Comparison of ENCODE assay signal across 8 mouse cellular contexts in genomic region chr12:79503582-79504515, GRCm38 (mm10).
DNase-seq lines count a peak whose midpoint lies in the region; ATAC-seq lines count a peak whose summit lies in the region.

No protein-coding gene starts in this region.

- H3K36me3 ChIP-seq in hindbrain, embryonic 10.5 days: no peaks in the 10 kb centered on the region
- no peaks in the 10 kb centered on the region for H3K36me3 ChIP-seq in limb, embryonic 13.5 days
- H3K36me3 ChIP-seq in stomach, embryonic 16.5 days (ENCODE audit: control insufficient read depth, insufficient read depth, low read length): no peaks in the 10 kb centered on the region

- H3K27me3 ChIP-seq in hindbrain, embryonic 10.5 days (ENCODE audit: insufficient read depth, poor library complexity, severe bottlenecking): no peaks in the 10 kb centered on the region
- no peaks in the 10 kb centered on the region for H3K27me3 ChIP-seq in limb, embryonic 13.5 days
- no peaks in the 10 kb centered on the region for H3K27me3 ChIP-seq in stomach, embryonic 16.5 days (ENCODE audit: control insufficient read depth, insufficient read depth, low read length)

- 66% methylated on average over 3 of the region's 3 CpGs for WGBS in hindbrain, embryonic 10.5 days
- WGBS in limb, embryonic 13.5 days: 79% methylated on average over 3 of the region's 3 CpGs
- 61% methylated on average over 3 of the region's 3 CpGs for WGBS in stomach, embryonic 16.5 days

- peak; percentile 40 for DNase-seq in adrenal gland, adult 2 months
- no peak for DNase-seq in adrenal gland, postnatal 10 days
- DNase-seq in R1 (ENCODE audit: low read depth, low spot score): peak; percentile 8
- peak; percentile 76 for DNase-seq in hindbrain, embryonic 10.5 days (ENCODE audit: low spot score)
- DNase-seq in gastrocnemius, postnatal 25 days: no peak
- DNase-seq in urinary bladder, postnatal 25 days (ENCODE audit: low spot score): no peak

- peaks cover 38% of the 10 kb centered on the region for H3K4me1 ChIP-seq in hindbrain, embryonic 10.5 days (replicated peaks)
- peaks cover 54% of the 10 kb centered on the region for H3K4me1 ChIP-seq in limb, embryonic 13.5 days
- peaks cover 31% of the 10 kb centered on the region for H3K4me1 ChIP-seq in stomach, embryonic 16.5 days (ENCODE audit: control insufficient read depth, insufficient read depth, low read length)

- no peak for ATAC-seq in limb, embryonic 13.5 days (ENCODE audit: low FRiP score, low read depth)
- ATAC-seq in stomach, embryonic 16.5 days (ENCODE audit: insufficient read depth, low FRiP score): peak; percentile 66

- peak overlapping the region; percentile 82 for H3K27ac ChIP-seq in hindbrain, embryonic 10.5 days
- peak overlapping the region; percentile 33; the same call in 1 of the 2 replicates for H3K27ac ChIP-seq in limb, embryonic 13.5 days
- H3K27ac ChIP-seq in stomach, embryonic 16.5 days (ENCODE audit: low read length): peak overlapping the region; percentile 66

- no peak overlapping the region for H3K9ac ChIP-seq in limb, embryonic 13.5 days
- no peak overlapping the region for H3K9ac ChIP-seq in stomach, embryonic 16.5 days (ENCODE audit: low read length)

- H3K9me3 ChIP-seq in hindbrain, embryonic 10.5 days: no peaks in the 10 kb centered on the region
- peaks cover 10% of the 10 kb centered on the region; the same call in 1 of the 2 replicates for H3K9me3 ChIP-seq in limb, embryonic 13.5 days
- no peaks in the 10 kb centered on the region for H3K9me3 ChIP-seq in stomach, embryonic 16.5 days (replicated peaks; ENCODE audit: control insufficient read depth, low read length)

- H3K4me2 ChIP-seq in limb, embryonic 13.5 days (replicated peaks): no peak overlapping the region
- no peak overlapping the region; the same call in 1 of the 2 replicates for H3K4me2 ChIP-seq in stomach, embryonic 16.5 days (ENCODE audit: low read depth, low read length)

- no peak overlapping the region for H3K4me3 ChIP-seq in hindbrain, embryonic 10.5 days
- H3K4me3 ChIP-seq in limb, embryonic 13.5 days: no peak overlapping the region
- H3K4me3 ChIP-seq in stomach, embryonic 16.5 days (replicated peaks; ENCODE audit: low read length): no peak overlapping the region

Comparison
In these comparisons a context has a peak if more than half of its experiments do, and no peak if none do; other contexts are left out.
1. DNase-seq: peak in adrenal gland, adult 2 months (single experiment), R1 (single experiment) and hindbrain, embryonic 10.5 days (single experiment); none in adrenal gland, postnatal 10 days (single experiment), gastrocnemius, postnatal 25 days (single experiment) and urinary bladder, postnatal 25 days (single experiment).
2. Peak in every context shown above with its lines, with median percentiles within 50 percentile points of each other: H3K27ac ChIP-seq.